Mouse (Mus musculus): ENCODE measurements around the gene Ddx39.

GRCm38 (mm10) chr8:83740586-83740975 is 25.6 kb downstream of the Ddx39 start:
- TF ChIP-seq CTCF (IDR thresholded peaks at IDR 0.05) (no peak), EP300 (IDR thresholded peaks at IDR 0.05) (no peak)
